Mouse (Mus musculus) heart, embryonic 15.5 days (tissue): ENCODE results near the gene Adora2a. TPM values are rescaled to one million over a fixed set of nuclear protein-coding genes. Genes with fewer than 3 reads are reported as not detected.
"Not testable (repeated sequence)": the region's sequence is repeated elsewhere in the genome, so short reads cannot be mapped to it uniquely, and the experiment has no call there.

Experiments
- ATAC-seq: fragments of 200-750 bp; cut with Nextera tagmentation; replicated peaks from 2 replicates; pipeline ENCODE4 v1.8.0; 2017; ENCODE audit warnings: low read depth, moderate TSS enrichment; ENCODE audit not compliant: insufficient number of reproducible peaks, insufficient read depth, low FRiP score
- H3K27ac ChIP-seq: fragments of 300-500 bp; sonication (generic); 2 replicates; pipeline ENCODE4 v1.5.1; 2015; ENCODE audit warnings: mild to moderate bottlenecking, inconsistent platforms
- H3K27me3 ChIP-seq: fragments of 300-500 bp; sonication (generic); 2 replicates; pipeline ENCODE4 v1.6.1; 2015; ENCODE audit warnings: inconsistent platforms
- H3K36me3 ChIP-seq: fragments of 300-500 bp; sonication (generic); 2 replicates; pipeline ENCODE4 v1.6.1; 2015; ENCODE audit warnings: mild to moderate bottlenecking, inconsistent platforms
- H3K4me1 ChIP-seq: fragments of 300-500 bp; sonication (generic); replicated peaks from 2 replicates; pipeline ENCODE4 v1.6.1; 2015; ENCODE audit warnings: inconsistent platforms
- H3K4me2 ChIP-seq: fragments of 300-500 bp; sonication (generic); 2 replicates; pipeline ENCODE4 v1.6.1; 2015; ENCODE audit warnings: inconsistent platforms, mild to moderate bottlenecking, moderate library complexity
- H3K4me3 ChIP-seq: fragments of 300-500 bp; sonication (generic); 2 replicates; pipeline ENCODE4 v1.5.1; 2015; ENCODE audit warnings: mild to moderate bottlenecking, inconsistent platforms
- H3K9ac ChIP-seq: fragments of 300-500 bp; sonication (generic); 2 replicates; pipeline ENCODE4 v1.6.1; 2015; ENCODE audit warnings: mild to moderate bottlenecking, inconsistent platforms
- H3K9me3 ChIP-seq: fragments of 300-500 bp; sonication (generic); replicated peaks from 2 replicates; pipeline ENCODE4 v1.6.1; 2016; ENCODE audit warnings: inconsistent platforms
- WGBS: fragments of 180-500 bp; shearing (Covaris S2); methylation state at CpG from one replicate; pipeline ENCODE4 v1.1.7; 2015; ENCODE audit warnings: mixed read lengths; 5-methylcytosine and 5-hydroxymethylcytosine counted together
- polyA plus RNA-seq: library from polyadenylated mRNA; unstranded; fragments of >200 nt; fragmentation: Nextera tagmentation; extraction: Ambion mirVana; gene quantifications from 2 replicates; pipeline ENCODE4 v1.2.1, GENCODE M21; 2015

Adora2a gene
- polyA plus RNA-seq, 1 experiment from 2014 or later, result 5.7 TPM

DNA sequence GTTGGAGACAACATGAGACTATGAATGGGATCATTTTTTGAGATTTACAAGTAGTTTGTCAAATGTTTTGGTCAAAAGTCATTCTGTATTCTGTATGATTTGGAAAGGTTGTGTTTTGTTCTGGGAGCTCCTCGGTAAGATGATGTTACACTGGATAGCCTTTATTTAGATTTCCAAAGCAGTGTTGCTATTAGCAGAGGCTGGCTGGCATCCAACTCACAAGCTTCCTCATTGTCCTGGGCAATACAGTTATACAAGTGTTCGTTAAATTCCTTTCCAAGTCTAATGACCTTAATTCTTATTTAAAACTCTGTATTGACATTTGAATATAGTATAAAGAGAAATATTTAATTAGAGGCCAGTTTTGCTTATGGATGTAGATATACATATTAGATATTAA lies 28.6 kb downstream of the Adora2a start:
- Histone ChIP-seq H3K27ac (peak overlapping the region; percentile 54; the same call in 1 of the 2 replicates), H3K4me1 (peaks cover 9% of the 10 kb centered on the region), H3K9me3 (no peaks in the 10 kb centered on the region; the same call in 1 of the 2 replicates), H3K4me2 (no peak overlapping the region), H3K36me3 (no peaks in the 10 kb centered on the region; the same call in 1 of the 2 replicates), H3K27me3 (no peaks in the 10 kb centered on the region), H3K4me3 (no peak overlapping the region), H3K9ac (no peak overlapping the region)
- 18% methylated on average over 2 of the region's 2 CpGs for WGBS
- ATAC-seq, result peak; percentile 50; the same call in 1 of the 2 replicates

DNA sequence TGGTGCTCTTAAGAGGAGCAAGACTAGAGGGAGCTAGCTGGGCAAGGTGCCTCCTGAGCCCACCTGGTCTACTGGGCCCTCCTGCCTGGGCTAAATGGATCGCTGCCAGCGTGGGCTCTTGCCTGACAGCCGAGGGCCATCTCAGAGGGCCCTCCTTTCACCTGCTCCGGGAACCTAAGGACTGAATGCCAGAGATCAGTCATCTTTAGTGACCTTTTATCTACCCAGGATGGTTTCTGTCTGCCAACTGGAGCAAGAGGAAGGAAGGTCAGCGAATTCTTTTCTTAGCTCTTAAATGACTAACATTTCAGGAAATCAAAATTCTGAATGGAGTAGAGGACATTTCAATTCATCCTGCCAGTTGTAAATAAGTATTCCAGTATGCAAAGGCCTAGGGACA lies 33.9 kb downstream of the Adora2a start:
- Histone ChIP-seq H3K4me3 (no peak overlapping the region), H3K9me3 (no peaks in the 10 kb centered on the region; the same call in 1 of the 2 replicates), H3K27me3 (no peaks in the 10 kb centered on the region), H3K36me3 (no peaks in the 10 kb centered on the region; the same call in 1 of the 2 replicates), H3K4me2 (no peak overlapping the region), H3K9ac (no peak overlapping the region), H3K27ac (no peak overlapping the region), H3K4me1 (peaks cover 5% of the 10 kb centered on the region)
- ATAC-seq, result no peak
- 77% methylated on average over 5 of the region's 5 CpGs for WGBS

GRCm38 (mm10) chr10:75352541-75352940 lies 35.9 kb downstream of the Adora2a start:
- Histone ChIP-seq H3K4me1 (peaks cover 6% of the 10 kb centered on the region), H3K27me3 (no peaks in the 10 kb centered on the region), H3K9me3 (no peaks in the 10 kb centered on the region), H3K9ac (no peak overlapping the region), H3K4me2 (no peak overlapping the region), H3K4me3 (no peak overlapping the region), H3K27ac (no peak overlapping the region), H3K36me3 (no peaks in the 10 kb centered on the region)
- 93% methylated on average over 12 of the region's 12 CpGs for WGBS
- ATAC-seq, result no peak

DNA sequence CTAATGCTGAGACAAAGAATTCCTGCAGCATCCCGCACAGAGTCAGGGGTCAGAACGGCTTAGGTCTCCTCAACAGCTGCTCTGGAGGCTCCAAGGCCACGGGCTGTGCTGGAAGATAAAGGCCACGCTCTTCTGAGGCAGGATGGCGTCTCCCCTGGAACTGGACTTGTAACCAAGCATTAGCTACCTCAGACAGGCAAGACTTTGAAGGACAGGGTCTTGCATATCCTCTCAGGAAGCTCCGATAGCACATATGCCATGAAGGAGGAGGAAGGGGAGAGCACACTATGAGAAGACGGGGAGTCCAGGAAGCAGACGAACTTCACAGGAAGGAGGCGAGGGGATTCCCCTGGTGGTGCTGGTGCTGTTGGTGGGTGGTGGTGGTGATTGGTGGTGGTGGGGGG lies 37.2 kb downstream of the Adora2a start:
- not testable (repeated sequence) for H3K4me3 ChIP-seq, H3K9me3 ChIP-seq, H3K4me1 ChIP-seq, H3K27me3 ChIP-seq, H3K9ac ChIP-seq, ATAC-seq, H3K36me3 ChIP-seq, H3K27ac ChIP-seq, H3K4me2 ChIP-seq
- 46% methylated on average over 9 of the region's 9 CpGs for WGBS

- Histone ChIP-seq H3K9me3 (no peaks in the 10 kb centered on the region), H3K4me1 (peaks cover 6% of the 10 kb centered on the region), H3K4me3 (no peak overlapping the region), H3K4me2 (no peak overlapping the region), H3K9ac (no peak overlapping the region), H3K27me3 (no peaks in the 10 kb centered on the region), H3K27ac (no peak overlapping the region), H3K36me3 (no peaks in the 10 kb centered on the region)
- ATAC-seq, result no peak
- WGBS, result 47% methylated on average over 4 of the region's 4 CpGs
These were observed 38.7 kb downstream of the Adora2a start for GRCm38 (mm10) chr10:75355341-75355740.

DNA sequence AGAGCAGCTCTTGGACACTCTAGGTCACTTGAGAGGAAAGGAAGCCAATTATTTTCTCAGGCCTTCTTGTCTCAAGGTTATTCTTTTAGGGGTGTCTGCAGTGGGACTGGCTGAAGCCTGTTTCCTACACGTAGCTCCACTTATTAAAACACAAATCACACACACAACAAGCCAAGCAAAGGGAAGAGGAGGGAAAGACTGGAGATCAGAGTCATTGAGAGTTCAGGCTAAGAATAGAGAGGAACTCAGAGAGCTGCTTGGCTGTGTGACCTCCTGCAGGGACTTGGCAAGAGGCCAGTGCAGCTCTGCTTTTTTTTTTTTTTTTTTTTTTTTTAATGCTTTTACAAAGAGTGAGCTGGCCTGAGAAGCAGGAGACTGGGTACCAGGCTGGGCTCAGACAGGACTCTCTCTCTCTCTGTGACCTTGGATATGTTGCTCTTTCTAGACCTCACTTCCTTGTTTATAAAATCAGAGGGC lies 47.6 kb downstream of the Adora2a start:
- H3K9me3 ChIP-seq, H3K27me3 ChIP-seq, H3K36me3 ChIP-seq, H3K4me3 ChIP-seq, H3K9ac ChIP-seq: not testable (repeated sequence)
- WGBS, result 8% methylated on average over 1 of the region's 1 CpGs
- Histone ChIP-seq H3K4me1 (peaks cover 24% of the 10 kb centered on the region), H3K27ac (peak overlapping the region; percentile 91), H3K4me2 (0 out of 2 replicates have a peak overlapping the region, but pooled peaks have one; percentile 8)
- ATAC-seq, result peak; percentile 91

GRCm38 (mm10) chr10:75364796-75365195 lies 48.1 kb downstream of the Adora2a start:
- 65% methylated on average over 9 of the region's 9 CpGs for WGBS

GRCm38 (mm10) chr10:75365231-75365633 lies 48.6 kb downstream of the Adora2a start:
- no peak for ATAC-seq
- 52% methylated on average over 6 of the region's 6 CpGs for WGBS
- no peak overlapping the region for H3K9ac ChIP-seq

More at GRCm38 (mm10) chr10:75364796-75365195, 48.1 kb downstream of the Adora2a start:
- H3K4me3 ChIP-seq, result no peak overlapping the region; the same call in 1 of the 2 replicates
- H3K4me1 ChIP-seq, result peaks cover 24% of the 10 kb centered on the region
- H3K9ac ChIP-seq, result no peak overlapping the region
- no peaks in the 10 kb centered on the region for H3K27me3 ChIP-seq
- no peaks in the 10 kb centered on the region for H3K36me3 ChIP-seq
- no peaks in the 10 kb centered on the region for H3K9me3 ChIP-seq
- ATAC-seq, result no peak
- peak overlapping the region; percentile 9; the same call in 1 of the 2 replicates for H3K4me2 ChIP-seq
- peak overlapping the region; percentile 91 for H3K27ac ChIP-seq

DNA sequence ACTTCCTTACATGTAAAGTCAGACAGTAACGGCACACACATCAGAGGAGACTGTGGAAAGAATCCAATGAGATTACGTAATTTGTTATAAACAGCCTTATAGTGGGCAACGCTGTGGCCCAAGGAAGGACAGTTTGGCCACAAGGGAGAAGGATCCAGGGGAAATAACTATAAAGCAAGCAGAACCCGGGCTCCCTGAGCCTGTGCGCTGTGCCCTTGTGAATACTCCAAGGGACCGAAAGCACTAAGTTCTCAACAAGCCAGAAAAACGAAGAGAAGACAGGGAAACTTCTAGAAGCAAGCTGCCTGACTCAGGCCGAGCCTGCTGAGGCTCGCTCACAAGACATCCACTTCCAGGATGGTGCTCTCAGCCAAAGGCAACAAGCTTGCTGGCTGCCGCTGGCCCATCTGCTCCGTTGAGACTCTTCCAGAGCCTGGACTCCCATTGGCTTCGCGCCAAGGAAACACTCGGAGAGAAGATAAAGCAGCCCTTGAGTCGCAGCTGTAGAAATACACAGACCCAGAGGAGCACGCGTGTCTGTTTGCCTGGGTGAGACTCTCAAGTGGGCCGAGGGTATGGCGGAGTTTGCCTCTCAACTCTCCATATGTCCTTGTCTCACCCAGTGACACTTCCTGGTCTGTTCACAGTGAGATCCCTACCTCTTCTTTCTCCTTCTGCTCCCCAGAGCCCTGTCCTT lies 57.1 kb downstream of the Adora2a start:
- Histone ChIP-seq H3K27ac (peak overlapping the region; percentile 74), H3K4me2 (0 out of 2 replicates have a peak overlapping the region, but pooled peaks have one; percentile 16), H3K4me1 (peaks cover 14% of the 10 kb centered on the region)
- not testable (repeated sequence) for H3K27me3 ChIP-seq, H3K36me3 ChIP-seq, H3K9me3 ChIP-seq, H3K4me3 ChIP-seq, H3K9ac ChIP-seq
- 36% methylated on average over 15 of the region's 19 CpGs for WGBS
- peak; percentile 82 for ATAC-seq

More at GRCm38 (mm10) chr10:75365231-75365633, 48.6 kb downstream of the Adora2a start:
- Histone ChIP-seq H3K27ac (peak overlapping the region; percentile 91), H3K36me3 (no peaks in the 10 kb centered on the region), H3K4me2 (peak overlapping the region; percentile 41), H3K4me3 (peak overlapping the region; percentile 34), H3K4me1 (peaks cover 24% of the 10 kb centered on the region), H3K27me3 (no peaks in the 10 kb centered on the region), H3K9me3 (no peaks in the 10 kb centered on the region)

DNA sequence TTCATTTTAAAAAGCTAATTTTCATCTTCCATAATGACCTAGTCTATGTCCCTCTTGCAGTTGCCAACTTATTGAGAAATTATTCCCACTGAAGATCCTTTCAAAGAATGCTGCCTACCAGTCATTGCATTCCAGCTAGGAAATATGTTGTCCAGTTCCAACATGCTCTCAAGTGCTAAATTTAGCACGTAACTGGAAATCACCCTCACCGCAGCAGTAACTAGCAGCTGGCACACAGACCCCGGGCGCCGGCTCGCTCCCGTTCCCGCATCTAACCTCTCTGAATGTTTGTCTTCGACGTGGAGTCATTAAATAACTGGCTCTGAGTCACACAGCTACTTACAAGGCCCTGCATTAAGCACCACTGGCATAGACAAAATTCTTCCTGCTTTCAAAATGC lies 62.0 kb downstream of the Adora2a start:
- 30% methylated on average over 10 of the region's 10 CpGs for WGBS
- Histone ChIP-seq H3K4me1 (peaks cover 11% of the 10 kb centered on the region), H3K9ac (no peak overlapping the region), H3K4me3 (no peak overlapping the region), H3K36me3 (no peaks in the 10 kb centered on the region), H3K27ac (peak overlapping the region; percentile 79), H3K4me2 (0 out of 2 replicates have a peak overlapping the region, but pooled peaks have one; percentile 9), H3K27me3 (no peaks in the 10 kb centered on the region), H3K9me3 (no peaks in the 10 kb centered on the region)
- ATAC-seq, result peak; percentile 65
